Mouse (Mus musculus) megakaryocyte, embryonic 14.5 days (primary cell): ENCODE results near the gene Tmem97. TPM values are rescaled to one million over a fixed set of nuclear protein-coding genes. Genes with fewer than 3 reads are reported as not detected.

Experiments
- H3K27me3 ChIP-seq: replicated peaks from 2 replicates; pipeline ENCODE3; 2012; ENCODE audit warnings: inconsistent platforms
- H3K36me3 ChIP-seq: replicated peaks from 2 replicates; pipeline ENCODE3; 2012; ENCODE audit warnings: low read length, inconsistent platforms, mixed read lengths
- H3K4me1 ChIP-seq: 2 replicates; pipeline ENCODE4 v1.6.1; 2012; ENCODE audit warnings: inconsistent platforms
- H3K4me3 ChIP-seq: replicated peaks from 2 replicates; pipeline ENCODE3; 2012; ENCODE audit warnings: moderate library complexity, mild to moderate bottlenecking, inconsistent platforms
- H3K9me3 ChIP-seq: 2 replicates; pipeline ENCODE4 v1.6.1; 2012; ENCODE audit warnings: inconsistent platforms
- FLI1 ChIP-seq: IDR thresholded peaks from 2 replicates; pipeline ENCODE4 v1.6.1; 2012; ENCODE audit warnings: low read length, inconsistent platforms, mixed read lengths
- GATA1 ChIP-seq: IDR thresholded peaks from 3 replicates; pipeline ENCODE4 v1.6.1; 2012; ENCODE audit warnings: mixed read lengths, low read length, inconsistent platforms, borderline replicate concordance
- polyA plus RNA-seq: library from polyadenylated mRNA; stranded (reverse); fragments of >175 nt; gene quantifications from 2 replicates; pipeline ENCODE4 v1.2.3, GENCODE M21; 2012; ENCODE audit warnings: low replicate concordance; ENCODE audit not compliant: insufficient read depth

The Tmem97 gene
- polyA plus RNA-seq, 1 experiment = 24.2 TPM

DNA sequence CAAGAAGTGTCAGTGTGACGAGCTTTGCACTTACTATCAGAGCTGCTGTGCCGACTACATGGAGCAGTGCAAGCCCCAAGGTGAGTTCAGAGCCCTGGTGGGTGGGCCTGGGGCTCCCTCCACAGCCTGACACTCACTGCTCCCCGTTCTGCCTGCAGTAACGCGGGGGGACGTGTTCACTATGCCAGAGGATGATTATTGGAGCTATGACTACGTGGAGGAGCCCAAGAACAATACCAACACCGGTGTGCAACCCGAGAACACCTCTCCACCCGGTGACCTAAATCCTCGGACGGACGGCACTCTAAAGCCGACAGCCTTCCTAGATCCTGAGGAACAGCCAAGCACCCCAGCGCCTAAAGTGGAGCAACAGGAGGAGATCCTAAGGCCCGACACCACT is 51.0 kb downstream of the Tmem97 start:
- no peak overlapping the region for H3K4me3 ChIP-seq
- no peak for TF ChIP-seq GATA1
- no peak for TF ChIP-seq FLI1
- H3K9me3 ChIP-seq = 0 out of 2 replicates have a peak, but pooled peaks cover 1% of the 10 kb centered on the region
- H3K36me3 ChIP-seq = no peaks in the 10 kb centered on the region
- H3K4me1 ChIP-seq = peaks cover 25% of the 10 kb centered on the region
- H3K27me3 ChIP-seq = peaks cover 82% of the 10 kb centered on the region

DNA sequence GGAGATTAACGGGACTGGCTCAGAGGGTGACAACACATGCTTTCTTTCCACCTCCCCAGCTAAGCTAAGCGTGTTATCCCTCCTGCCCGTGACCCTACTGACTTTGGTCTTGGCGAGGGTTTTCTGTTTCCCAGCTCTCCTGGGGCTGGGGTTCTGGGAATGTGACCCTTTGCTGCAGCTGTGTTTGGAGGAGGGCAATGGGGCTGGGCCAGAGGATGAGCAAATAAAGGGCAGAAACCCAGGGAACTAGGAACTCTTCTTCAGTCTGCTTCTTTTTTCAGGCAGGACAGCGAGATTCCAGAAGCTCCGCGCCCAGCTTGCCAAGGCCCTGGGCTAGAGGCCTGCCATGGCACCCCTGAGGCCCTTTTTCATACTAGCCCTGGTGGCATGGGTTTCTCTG is 51.6 kb downstream of the Tmem97 start, which contains the start of gene Vtn:
Gene Vtn (plus strand): TSS at position 88 of the 400 bp plus-strand sequence.
- no peaks in the 10 kb centered on the region for H3K36me3 ChIP-seq
- H3K27me3 ChIP-seq = peaks cover 87% of the 10 kb centered on the region
- peaks cover 25% of the 10 kb centered on the region for H3K4me1 ChIP-seq
- no peak for TF ChIP-seq FLI1
- no peak for TF ChIP-seq GATA1
- H3K9me3 ChIP-seq = 0 out of 2 replicates have a peak, but pooled peaks cover 7% of the 10 kb centered on the region
- peak within 1 kb of the TSS; percentile 90 for H3K4me3 ChIP-seq

DNA sequence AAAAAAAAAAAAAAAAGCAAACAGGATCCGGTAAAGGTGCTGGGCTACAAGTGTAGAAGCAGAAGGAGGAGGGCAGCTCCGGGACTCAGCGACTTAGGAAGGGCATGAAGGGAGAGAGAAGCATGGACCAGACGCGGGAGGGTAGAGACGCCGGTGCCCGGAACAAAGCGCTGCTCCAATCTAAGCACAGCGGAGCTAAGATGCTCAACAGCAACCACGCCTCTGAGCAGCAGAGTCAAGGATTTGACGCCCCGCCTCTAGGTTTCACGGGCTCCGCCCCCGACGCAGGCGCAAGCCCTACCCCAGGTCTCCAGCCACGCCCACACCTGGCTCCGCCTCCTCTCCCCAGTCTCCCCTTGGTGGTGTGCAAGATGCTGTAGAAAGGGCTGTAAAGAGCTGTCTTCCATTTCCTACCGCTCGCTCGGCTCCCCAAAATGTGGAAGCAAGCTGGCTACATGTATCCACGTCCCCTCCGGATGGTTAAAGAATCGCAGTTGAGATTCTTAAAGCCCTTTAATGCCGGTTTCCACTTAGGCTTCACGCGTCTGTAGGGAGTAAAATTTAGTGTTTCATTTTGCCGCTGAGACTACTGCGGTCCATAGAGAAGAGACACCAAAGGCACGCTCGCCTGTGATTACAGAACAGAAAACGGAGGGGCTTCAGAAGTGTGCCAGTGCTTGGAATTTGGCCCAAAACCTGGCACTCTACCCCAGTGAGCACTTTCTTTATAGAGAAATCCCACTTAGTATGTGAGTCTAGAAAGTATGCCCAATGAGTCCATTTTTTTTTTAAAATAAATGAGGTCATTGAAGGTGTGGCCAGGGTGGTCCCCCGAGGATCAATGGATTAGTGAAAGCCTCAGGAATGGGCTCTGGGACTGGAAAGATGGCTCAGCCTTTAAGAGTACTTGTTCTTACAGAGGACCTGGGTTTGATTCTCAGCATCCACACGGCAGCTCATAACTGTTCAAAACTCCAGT is 52.7 kb downstream of the Tmem97 start, which contains the start of gene Sarm1:
Gene Sarm1 (minus strand): TSS at position 211 of the 979 bp plus-strand sequence.
- TF ChIP-seq GATA1 = no peak
- TF ChIP-seq FLI1 = no peak
- H3K27me3 ChIP-seq = peaks cover 81% of the 10 kb centered on the region
- no peaks in the 10 kb centered on the region for H3K36me3 ChIP-seq
- peaks cover 21% of the 10 kb centered on the region for H3K4me1 ChIP-seq
- H3K9me3 ChIP-seq = 0 out of 2 replicates have a peak, but pooled peaks cover 8% of the 10 kb centered on the region
- H3K4me3 ChIP-seq = peak within 1 kb of the TSS; percentile 90

DNA sequence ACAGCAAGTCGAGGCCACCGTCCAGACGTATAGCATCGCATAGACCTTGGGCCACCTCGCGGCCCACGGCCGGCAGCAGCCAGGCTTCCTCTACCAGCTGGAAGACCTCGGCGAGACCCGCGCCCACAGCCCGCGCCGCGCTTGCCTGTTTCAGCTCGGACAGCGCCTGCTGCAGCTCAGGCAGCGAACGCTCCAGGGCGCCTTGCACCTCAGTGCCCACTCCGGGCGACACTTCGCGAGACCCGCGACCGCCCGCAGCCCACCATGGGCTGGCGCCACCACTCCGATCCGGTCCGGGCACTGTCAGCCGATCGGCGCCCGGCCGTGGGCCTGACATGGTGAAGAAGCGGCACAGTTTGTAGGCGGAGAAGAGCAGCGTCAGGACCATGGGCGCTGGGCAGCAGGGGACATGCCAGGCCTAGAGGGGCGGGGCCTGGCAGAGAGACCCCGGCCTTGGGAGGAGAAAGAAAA is 53.5 kb downstream of the Tmem97 start:
- Histone ChIP-seq H3K4me3 (peak overlapping the region; percentile 90), H3K27me3 (peaks cover 79% of the 10 kb centered on the region), H3K4me1 (peaks cover 21% of the 10 kb centered on the region), H3K9me3 (0 out of 2 replicates have a peak, but pooled peaks cover 8% of the 10 kb centered on the region), H3K36me3 (no peaks in the 10 kb centered on the region)
- TF ChIP-seq GATA1 (no peak), FLI1 (no peak)

DNA sequence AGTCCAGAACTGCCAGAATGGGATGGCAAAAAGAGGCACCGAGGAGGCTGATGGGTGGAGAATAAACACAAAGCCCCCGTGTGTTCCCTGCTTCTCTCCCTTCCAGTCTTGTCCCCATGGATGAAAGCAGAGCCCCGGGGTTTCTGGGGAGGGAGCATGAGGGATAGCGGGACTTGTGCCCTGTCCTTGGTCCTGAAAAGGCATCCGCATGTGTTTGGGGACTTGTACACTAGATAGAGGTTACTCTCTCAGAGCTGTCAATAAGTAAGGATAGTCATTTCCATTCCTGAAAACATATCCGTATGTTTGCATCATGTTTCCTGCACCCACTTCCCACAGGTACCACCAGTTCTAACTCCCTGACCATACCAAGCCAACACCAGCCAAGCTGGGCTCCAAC is 54.7 kb downstream of the Tmem97 start:
- Histone ChIP-seq H3K27me3 (peaks cover 79% of the 10 kb centered on the region), H3K9me3 (0 out of 2 replicates have a peak, but pooled peaks cover 8% of the 10 kb centered on the region), H3K4me1 (peaks cover 24% of the 10 kb centered on the region), H3K36me3 (no peaks in the 10 kb centered on the region), H3K4me3 (no peak overlapping the region)
- TF ChIP-seq GATA1 = no peak
- TF ChIP-seq FLI1 = no peak

Other genes starting within 250 kb of the Tmem97 start
- 16.9 and 30.9 TPM in 2 replicates for gene Spag5, start 249.2 kb downstream of the Tmem97 start, polyA plus RNA-seq
- gene Aldoc, start 227.8 kb downstream of the Tmem97 start, polyA plus RNA-seq = 25.1 and 40.6 TPM in 2 replicates
- gene Pigs, start 222.4 kb downstream of the Tmem97 start, polyA plus RNA-seq = 53.1 and 73.7 TPM in 2 replicates
- gene Unc119, start 207.3 kb downstream of the Tmem97 start, polyA plus RNA-seq = 319 and 574 TPM in 2 replicates
- not detected in 2 replicates for gene Foxn1, start 164.2 kb downstream of the Tmem97 start, polyA plus RNA-seq
- gene Slc13a2, start 128.6 kb downstream of the Tmem97 start, polyA plus RNA-seq = 0.07 TPM in 1 of 2 replicates, not detected in the other
- gene Slc46a1, start 85.1 kb downstream of the Tmem97 start, polyA plus RNA-seq = 0.18 TPM in 1 of 2 replicates, not detected in the other
- gene Sarm1, start 53.0 kb downstream of the Tmem97 start, polyA plus RNA-seq = 0.40 TPM in 1 of 2 replicates, not detected in the other
- gene Vtn, start 51.7 kb downstream of the Tmem97 start, polyA plus RNA-seq = not detected in 2 replicates
- gene Sebox, start 47.3 kb downstream of the Tmem97 start, polyA plus RNA-seq = not detected in 2 replicates
- gene Tmem199, start 38.6 kb downstream of the Tmem97 start, polyA plus RNA-seq = 12.0 and 12.6 TPM in 2 replicates
- 1.8 and 16.7 TPM in 2 replicates for gene Poldip2, start 38.6 kb downstream of the Tmem97 start, polyA plus RNA-seq
- 0.68 TPM in 1 of 2 replicates, not detected in the other for gene Tnfaip1, start 14.4 kb downstream of the Tmem97 start, polyA plus RNA-seq
- gene Ift20, start 14.4 kb downstream of the Tmem97 start, polyA plus RNA-seq = 104 and 119 TPM in 2 replicates
- 18.4 and 67.9 TPM in 2 replicates for gene Nlk, start 146.6 kb upstream of the Tmem97 start, polyA plus RNA-seq
- gene Ccnq, start 201.0 kb upstream of the Tmem97 start, polyA plus RNA-seq = 17.5 and 51.3 TPM in 2 replicates